Mouse (Mus musculus) liver, embryonic 11.5 days (tissue): ENCODE data around the gene Taok3. TPM values are rescaled to one million over a fixed set of nuclear protein-coding genes. Genes with fewer than 3 reads are reported as not detected.

Source experiments
- ATAC-seq: fragments of 200-750 bp; cut with Nextera tagmentation; replicated peaks from 2 replicates; pipeline ENCODE4 v1.8.0; 2017; ENCODE audit warnings: moderate number of reproducible peaks, mild to moderate bottlenecking, moderate TSS enrichment, moderate library complexity; ENCODE audit not compliant: low FRiP score
- DNase-seq: peaks from one replicate; pipeline ENCODE4 v3.0.0-alpha.2; 2017; ENCODE audit warnings: low spot score
- H3K27ac ChIP-seq: fragments of 300-500 bp; sonication (generic); 2 replicates; pipeline ENCODE4 v1.5.1; 2014; ENCODE audit warnings: mild to moderate bottlenecking, low read depth, low read length, control low read depth
- H3K27me3 ChIP-seq: fragments of 300-500 bp; sonication (generic); replicated peaks from 2 replicates; pipeline ENCODE4 v1.6.1; 2014; ENCODE audit warnings: low read length, mixed read lengths; ENCODE audit not compliant: control insufficient read depth, insufficient read depth
- H3K36me3 ChIP-seq: fragments of 300-500 bp; sonication (generic); 2 replicates; pipeline ENCODE4 v1.6.1; 2014; ENCODE audit warnings: mild to moderate bottlenecking, low read length, moderate library complexity, mixed read lengths; ENCODE audit not compliant: control insufficient read depth, insufficient read depth
- H3K4me1 ChIP-seq: fragments of 300-500 bp; sonication (generic); replicated peaks from 2 replicates; pipeline ENCODE4 v1.6.1; 2014; ENCODE audit warnings: low read length, mixed read lengths; ENCODE audit not compliant: control insufficient read depth, insufficient read depth
- H3K4me2 ChIP-seq: fragments of 300-500 bp; sonication (generic); 2 replicates; pipeline ENCODE4 v1.6.1; 2014; ENCODE audit warnings: mild to moderate bottlenecking, control low read depth, moderate library complexity
- H3K4me3 ChIP-seq: fragments of 300-500 bp; sonication (generic); 2 replicates; pipeline ENCODE4 v1.5.1; 2014; ENCODE audit warnings: low read depth, low read length, control low read depth
- H3K9ac ChIP-seq: fragments of 300-500 bp; sonication (generic); 2 replicates; pipeline ENCODE4 v1.6.1; 2014; ENCODE audit warnings: low read depth, low read length, control low read depth
- H3K9me3 ChIP-seq: fragments of 300-500 bp; sonication (generic); 2 replicates; pipeline ENCODE4 v1.6.1; 2016; ENCODE audit warnings: low read length, inconsistent platforms, mixed read lengths; ENCODE audit not compliant: control insufficient read depth
- WGBS: fragments of 180-500 bp; shearing (Covaris S2); extraction: QIAGEN DNeasy Blood & Tissue Kit; methylation state at CpG from one replicate; pipeline ENCODE4 v1.1.7; 2014; 5-methylcytosine and 5-hydroxymethylcytosine counted together
- polyA plus RNA-seq: library from polyadenylated mRNA; unstranded; fragments of >200 nt; fragmentation: Nextera tagmentation; extraction: Ambion mirVana; gene quantifications from 2 replicates; pipeline ENCODE4 v1.2.1, GENCODE M21; 2014

The Taok3 gene
- polyA plus RNA-seq, 1 experiment from 2014 or later, result 69.3 TPM

DNA sequence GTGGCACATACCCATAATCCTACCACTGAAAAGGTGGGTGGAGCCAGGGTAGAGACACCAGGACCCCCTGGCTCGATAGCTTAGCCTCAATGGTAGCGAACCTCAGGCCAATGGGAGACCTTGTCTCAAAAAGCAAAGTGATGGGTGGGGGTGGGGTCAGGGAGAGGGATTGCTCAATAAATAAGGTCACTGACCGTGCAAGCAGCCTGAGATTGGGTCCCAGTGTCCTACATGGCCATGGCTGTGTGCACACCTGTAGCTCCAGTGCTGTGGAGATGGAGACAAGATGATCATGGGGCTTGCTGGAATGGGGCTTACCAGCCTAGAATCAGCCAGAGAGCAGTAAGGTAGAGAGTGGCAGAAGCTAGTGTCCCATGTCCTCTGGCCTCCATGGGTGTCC lies 131.8 kb downstream of the Taok3 start:
- 89% methylated on average over 3 of the region's 3 CpGs for WGBS
- no peak overlapping the region for H3K4me2 ChIP-seq
- no peaks in the 10 kb centered on the region for H3K4me1 ChIP-seq
- H3K9ac ChIP-seq, result no peak overlapping the region
- peaks cover 22% of the 10 kb centered on the region for H3K36me3 ChIP-seq
- DNase-seq, result no peak
- H3K27ac ChIP-seq, result no peak overlapping the region
- H3K27me3 ChIP-seq, result no peaks in the 10 kb centered on the region
- ATAC-seq, result no peak
- H3K9me3 ChIP-seq, result no peaks in the 10 kb centered on the region
- no peak overlapping the region for H3K4me3 ChIP-seq

DNA sequence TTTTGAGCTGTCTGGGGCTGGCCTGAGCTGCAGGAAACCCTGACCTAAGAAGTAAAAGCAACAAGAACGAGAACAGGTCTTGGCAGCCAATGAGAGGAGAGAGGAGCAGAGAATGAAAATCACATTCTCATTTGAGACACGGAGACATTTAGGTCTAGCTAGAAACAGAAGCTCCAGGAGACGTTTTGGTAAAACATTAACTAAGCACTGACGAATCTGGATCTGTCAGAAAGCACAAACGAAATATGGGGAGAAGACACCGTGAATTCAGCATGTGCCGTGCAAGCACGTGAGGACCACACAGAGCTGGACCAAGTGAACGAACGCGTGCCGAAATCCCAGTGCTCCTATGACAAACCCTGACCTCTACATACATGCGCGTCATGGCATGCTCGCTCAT lies 138.3 kb downstream of the Taok3 start:
- 89% methylated on average over 15 of the region's 15 CpGs for WGBS
- DNase-seq, result no peak
- Histone ChIP-seq H3K9ac (no peak overlapping the region), H3K4me3 (no peak overlapping the region), H3K4me1 (no peaks in the 10 kb centered on the region), H3K9me3 (no peaks in the 10 kb centered on the region), H3K4me2 (no peak overlapping the region), H3K36me3 (peaks cover 20% of the 10 kb centered on the region), H3K27me3 (no peaks in the 10 kb centered on the region), H3K27ac (no peak overlapping the region)
- no peak for ATAC-seq

GRCm38 (mm10) chr5:117263566-117263965 lies 143.6 kb downstream of the Taok3 start:
- H3K27ac ChIP-seq, result no peak overlapping the region
- peaks cover 25% of the 10 kb centered on the region for H3K36me3 ChIP-seq
- WGBS, result 80% methylated on average over 21 of the region's 21 CpGs
- DNase-seq, result no peak
- ATAC-seq, result no peak
- no peak overlapping the region for H3K4me2 ChIP-seq
- no peaks in the 10 kb centered on the region for H3K9me3 ChIP-seq
- no peak overlapping the region for H3K9ac ChIP-seq
- no peaks in the 10 kb centered on the region for H3K4me1 ChIP-seq
- H3K4me3 ChIP-seq, result no peak overlapping the region
- H3K27me3 ChIP-seq, result no peaks in the 10 kb centered on the region

DNA sequence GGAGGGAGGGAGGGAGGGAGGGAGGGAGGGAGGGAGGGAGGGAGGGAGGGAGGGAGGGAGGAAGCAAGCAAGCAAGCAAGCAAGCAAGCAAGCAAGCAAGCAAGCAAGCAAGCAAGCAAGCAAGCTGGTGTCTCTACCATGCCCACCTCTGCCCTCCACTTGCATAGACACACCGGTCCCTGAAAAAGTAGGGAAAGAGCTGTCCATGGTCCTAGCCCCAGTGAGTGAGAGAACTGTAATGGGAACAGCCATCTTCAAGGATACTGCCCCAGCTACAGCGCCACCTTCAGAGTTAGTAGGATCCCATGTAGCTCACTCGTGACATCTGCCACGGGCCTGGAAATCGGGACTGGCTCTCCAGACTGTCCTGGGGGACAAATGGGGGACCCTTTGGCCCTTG lies 144.8 kb downstream of the Taok3 start:
- no peak overlapping the region for H3K27ac ChIP-seq
- H3K4me1 ChIP-seq, result no peaks in the 10 kb centered on the region
- WGBS, result 66% methylated on average over 5 of the region's 5 CpGs
- ATAC-seq (no peak), DNase-seq (no peak)
- no peaks in the 10 kb centered on the region for H3K9me3 ChIP-seq
- H3K27me3 ChIP-seq, result no peaks in the 10 kb centered on the region
- H3K36me3 ChIP-seq, result peaks cover 23% of the 10 kb centered on the region
- no peak overlapping the region for H3K4me2 ChIP-seq
- no peak overlapping the region for H3K4me3 ChIP-seq
- H3K9ac ChIP-seq, result no peak overlapping the region

GRCm38 (mm10) chr5:117267913-117268312 lies 148.0 kb downstream of the Taok3 start:
- WGBS, result 83% methylated on average over 14 of the region's 14 CpGs
- peaks cover 24% of the 10 kb centered on the region for H3K36me3 ChIP-seq

DNA sequence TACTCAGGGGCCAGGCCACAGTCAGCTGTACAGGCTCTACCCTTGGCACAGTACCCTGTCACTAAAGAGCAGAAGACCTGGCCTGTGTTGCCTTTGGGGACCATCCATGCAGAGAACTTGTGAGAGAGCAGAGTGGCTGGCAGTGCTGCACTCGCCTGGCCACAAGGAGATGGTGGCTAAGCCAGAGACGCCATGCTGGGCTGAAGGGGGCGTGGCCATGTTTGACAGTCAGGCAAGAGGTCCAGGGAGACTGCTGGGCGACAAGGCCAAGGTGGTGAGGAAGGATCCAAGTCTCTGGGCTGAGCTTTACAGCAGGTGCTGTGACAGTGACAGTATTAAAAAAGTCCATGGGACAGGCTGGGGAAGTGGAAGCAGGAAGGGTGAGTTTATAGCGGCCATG lies 148.8 kb downstream of the Taok3 start:
- H3K4me3 ChIP-seq, result no peak overlapping the region
- 64% methylated on average over 5 of the region's 5 CpGs for WGBS
- H3K9ac ChIP-seq, result no peak overlapping the region
- no peaks in the 10 kb centered on the region for H3K27me3 ChIP-seq
- no peaks in the 10 kb centered on the region for H3K9me3 ChIP-seq
- no peaks in the 10 kb centered on the region for H3K4me1 ChIP-seq
- H3K4me2 ChIP-seq, result no peak overlapping the region
- H3K36me3 ChIP-seq, result peaks cover 18% of the 10 kb centered on the region
- H3K27ac ChIP-seq, result no peak overlapping the region
- no peak for ATAC-seq
- no peak for DNase-seq

More at GRCm38 (mm10) chr5:117267913-117268312, 148.0 kb downstream of the Taok3 start:
- Histone ChIP-seq H3K4me2 (no peak overlapping the region), H3K4me1 (no peaks in the 10 kb centered on the region), H3K27ac (no peak overlapping the region), H3K9me3 (no peaks in the 10 kb centered on the region), H3K27me3 (no peaks in the 10 kb centered on the region), H3K9ac (no peak overlapping the region), H3K4me3 (no peak overlapping the region)
- ATAC-seq (no peak), DNase-seq (no peak)

DNA sequence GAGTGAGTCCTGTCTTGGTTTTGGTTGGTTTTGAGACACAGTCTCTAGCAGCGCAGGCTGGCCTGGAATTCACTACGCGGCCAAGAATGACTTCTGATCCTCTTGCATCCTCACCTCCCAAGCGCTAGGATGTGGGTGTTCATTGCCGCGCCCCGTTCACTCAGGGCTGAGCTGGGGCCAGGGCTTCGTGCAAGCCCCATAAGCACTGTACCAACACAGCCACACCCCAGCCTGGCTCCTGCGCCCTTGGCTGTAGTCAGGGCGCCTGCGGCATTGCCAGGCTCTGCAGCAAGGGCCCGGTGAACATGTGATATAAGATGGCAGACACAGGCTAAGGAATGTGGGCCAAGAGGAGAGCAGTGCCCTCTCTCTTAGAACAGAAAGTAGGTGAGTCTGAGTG lies 149.5 kb downstream of the Taok3 start:
- Histone ChIP-seq H3K27ac (no peak overlapping the region), H3K4me1 (no peaks in the 10 kb centered on the region), H3K4me3 (no peak overlapping the region), H3K36me3 (peaks cover 13% of the 10 kb centered on the region; the same call in 1 of the 2 replicates), H3K9me3 (no peaks in the 10 kb centered on the region), H3K4me2 (no peak overlapping the region), H3K9ac (no peak overlapping the region), H3K27me3 (no peaks in the 10 kb centered on the region)
- WGBS, result 97% methylated on average over 12 of the region's 12 CpGs
- ATAC-seq, result no peak
- no peak for DNase-seq

- H3K9ac ChIP-seq, result no peak overlapping the region
- no peak overlapping the region for H3K27ac ChIP-seq
- no peak overlapping the region for H3K4me3 ChIP-seq
- H3K4me2 ChIP-seq, result no peak overlapping the region
- H3K36me3 ChIP-seq, result peaks cover 3% of the 10 kb centered on the region; the same call in 1 of the 2 replicates
- 89% methylated on average over 14 of the region's 14 CpGs for WGBS
- H3K27me3 ChIP-seq, result no peaks in the 10 kb centered on the region
- ATAC-seq (no peak), DNase-seq (no peak)
- H3K9me3 ChIP-seq, result no peaks in the 10 kb centered on the region
- no peaks in the 10 kb centered on the region for H3K4me1 ChIP-seq
Observed at GRCm38 (mm10) chr5:117271945-117272344, 152.0 kb downstream of the Taok3 start.

DNA sequence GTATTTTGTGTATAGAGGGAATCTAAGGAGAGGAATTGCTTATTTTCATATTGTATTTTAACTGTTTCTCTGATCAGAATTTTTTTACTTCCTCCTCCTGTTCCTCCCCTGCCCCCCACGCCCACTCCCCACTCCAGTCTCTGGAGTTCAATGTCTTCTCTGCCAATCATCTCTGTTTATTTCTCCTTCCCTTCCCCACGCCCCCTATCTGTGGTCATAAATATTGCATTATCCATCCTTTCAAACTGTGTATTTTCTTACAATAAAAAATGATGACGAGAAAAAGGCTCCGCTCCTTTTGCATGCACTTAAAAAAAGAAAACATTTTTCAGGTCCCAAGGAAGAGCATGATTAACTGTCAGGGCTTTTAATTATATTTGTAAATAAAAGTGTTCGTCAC lies 154.9 kb downstream of the Taok3 start:
- no peak for DNase-seq

More for the DNA sequence above, 154.9 kb downstream of the Taok3 start:
- Histone ChIP-seq H3K27me3 (no peaks in the 10 kb centered on the region), H3K36me3 (peaks cover 3% of the 10 kb centered on the region; the same call in 1 of the 2 replicates), H3K4me3 (no peak overlapping the region), H3K4me2 (no peak overlapping the region), H3K27ac (no peak overlapping the region), H3K9ac (no peak overlapping the region), H3K9me3 (no peaks in the 10 kb centered on the region), H3K4me1 (no peaks in the 10 kb centered on the region; the same call in 1 of the 2 replicates)
- no peak for ATAC-seq
- 65% methylated on average over 5 of the region's 5 CpGs for WGBS
